Mouse (Mus musculus) olfactory bulb, adult 2 months (tissue): ENCODE results near the gene Rabepk.

Experiments used
- CTCF ChIP-seq: fragments of 200-500 bp; IDR thresholded peaks from 2 replicates; pipeline ENCODE4 v1.5.1; 2012; ENCODE audit warnings: low read depth, mild to moderate bottlenecking, low read length, moderate library complexity; ENCODE audit not compliant: insufficient read depth
- POLR2A ChIP-seq: fragments of 200-500 bp; IDR thresholded peaks from 2 replicates; pipeline ENCODE4 v1.6.1; 2012; ENCODE audit warnings: mild to moderate bottlenecking, low read depth, low read length, moderate library complexity; ENCODE audit not compliant: insufficient read depth

DNA sequence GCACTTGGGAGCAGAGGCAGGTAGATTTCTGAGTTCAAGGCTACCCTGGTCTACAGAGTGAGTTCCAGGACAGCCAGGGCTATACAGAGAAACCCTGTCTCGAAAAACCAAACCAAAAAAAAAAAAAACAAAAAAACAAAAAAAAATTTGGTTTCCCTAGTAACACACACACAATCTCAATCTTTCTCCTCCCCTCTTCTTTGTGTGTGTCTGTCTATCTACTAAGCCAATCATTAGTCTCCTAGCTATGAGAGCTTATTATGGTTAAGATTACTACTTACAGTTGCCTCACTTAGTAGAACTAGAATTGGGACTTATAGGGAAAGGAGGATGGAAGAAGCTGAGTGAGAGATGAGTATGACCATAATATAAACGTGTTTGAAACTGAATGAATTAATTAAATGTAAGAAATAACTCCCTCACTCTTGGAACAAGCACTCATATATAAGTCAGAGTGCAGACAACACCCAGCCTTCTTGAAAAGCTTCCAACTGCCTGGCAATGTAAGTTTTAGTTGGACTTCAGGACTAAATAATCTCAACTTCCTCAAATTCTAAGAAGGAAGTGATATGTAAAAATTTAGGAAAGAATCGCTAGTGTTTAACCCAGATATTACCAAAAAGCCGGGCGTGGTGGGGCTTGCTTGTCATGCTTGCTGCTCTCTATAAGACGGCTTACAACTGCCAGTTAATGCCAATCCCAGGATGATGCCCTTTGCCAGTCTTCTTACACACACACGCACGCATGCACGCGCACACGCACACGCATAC lies 58.1 kb downstream of the Rabepk start:
- TF ChIP-seq POLR2A (no peak), CTCF (no peak)
